Mouse (Mus musculus) CH12.LX (cell line): Measurements from ENCODE around the gene Cfl2. TPM values are rescaled to one million over a fixed set of nuclear protein-coding genes. Genes with fewer than 3 reads are reported as not detected.
A peak's percentile ranks its signal among the peaks of the same experiment; 100 is the strongest.

ENCODE experiments used
- DNase-seq: peaks from one replicate; pipeline ENCODE4 v3.0.0-alpha.2; 2013; ENCODE audit errors: extremely low read depth
- H3K27ac ChIP-seq: 2 replicates; pipeline ENCODE4 v1.5.1; 2012; ENCODE audit warnings: low read depth, mild to moderate bottlenecking, control low read depth, moderate library complexity; ENCODE audit not compliant: insufficient read depth
- H3K27me3 ChIP-seq: replicated peaks from 2 replicates; pipeline ENCODE3; 2012; ENCODE audit warnings: inconsistent platforms
- H3K36me3 ChIP-seq, 2 experiments: replicated peaks in 1 of 2; 2 replicates each; pipeline versions ENCODE3 to v1.6.1; 2012; ENCODE audit warnings: inconsistent platforms in 1 of 2, low read length in 1 of 2, mild to moderate bottlenecking in 1 of 2, mixed read lengths in 1 of 2, moderate library complexity in 1 of 2; ENCODE audit not compliant: control insufficient read depth in 1 of 2, insufficient read depth in 1 of 2
- H3K4me1 ChIP-seq, 2 experiments: 2 replicates each; pipeline ENCODE4 v1.6.1; 2012; ENCODE audit warnings: inconsistent platforms in 1 of 2, moderate library complexity in 1 of 2; ENCODE audit not compliant: insufficient read depth in 2 of 2, control insufficient read depth in 1 of 2
- H3K4me2 ChIP-seq: 2 replicates; pipeline ENCODE4 v1.6.1; 2012; ENCODE audit warnings: low read depth, mild to moderate bottlenecking, control low read depth; ENCODE audit not compliant: poor library complexity, insufficient read depth, severe bottlenecking
- H3K4me3 ChIP-seq, 3 experiments: fragments of 150-350 bp in 1 of 3; sonication (generic) in 1 of 3; replicated peaks in 1 of 3; 2 replicates each; pipeline versions ENCODE3 to v1.5.1; 2011 to 2012; ENCODE audit warnings: low read depth in 2 of 3, low read length in 2 of 3, mild to moderate bottlenecking in 2 of 3, moderate library complexity in 2 of 3, control low read depth in 1 of 3, improper control_type of control experiment in 1 of 3, inconsistent platforms in 1 of 3, mixed read lengths in 1 of 3; ENCODE audit not compliant: poor library complexity in 1 of 3
- H3K79me2 ChIP-seq: replicated peaks from 2 replicates; pipeline ENCODE4 v1.6.1; 2012; ENCODE audit warnings: mild to moderate bottlenecking, moderate library complexity; ENCODE audit not compliant: control insufficient read depth, poor library complexity, insufficient read depth, severe bottlenecking; ENCODE audit errors: extremely low read depth
- H3K9ac ChIP-seq: 2 replicates; pipeline ENCODE4 v1.6.1; 2012; ENCODE audit warnings: low read depth, mild to moderate bottlenecking, control low read depth, moderate library complexity; ENCODE audit not compliant: insufficient read depth
- H3K9me3 ChIP-seq: replicated peaks from 2 replicates; pipeline ENCODE3; 2012; ENCODE audit warnings: low read length, inconsistent platforms, mixed read lengths
- CTCF ChIP-seq, 2 experiments: IDR thresholded peaks in 1 of 2; conservative IDR thresholded peaks in 1 of 2; 2 replicates each; pipeline ENCODE4 v1.5.1; 2011 to 2012; ENCODE audit warnings: low read depth in 2 of 2, low read length in 2 of 2, improper control_type of control experiment in 1 of 2, inconsistent platforms in 1 of 2, mild to moderate bottlenecking in 1 of 2, moderate library complexity in 1 of 2
- ELF1 ChIP-seq: IDR thresholded peaks from 2 replicates; pipeline ENCODE4 v1.6.1; 2014; ENCODE audit warnings: low read depth, mild to moderate bottlenecking, inconsistent platforms, low read length, improper control_type of control experiment
- EP300 ChIP-seq: IDR thresholded peaks from 2 replicates; pipeline ENCODE4 v1.6.1; 2011; ENCODE audit warnings: low read length, improper control_type of control experiment
- IRF4 ChIP-seq: IDR thresholded peaks from 2 replicates; pipeline ENCODE4 v1.6.1; 2014; ENCODE audit warnings: low read depth, mild to moderate bottlenecking, inconsistent platforms, low read length, improper control_type of control experiment
- JUND ChIP-seq: conservative IDR thresholded peaks from 2 replicates; pipeline ENCODE4 v1.6.1; 2011; ENCODE audit warnings: low read depth, low read length, improper control_type of control experiment
- MEF2A ChIP-seq: IDR thresholded peaks from 2 replicates; pipeline ENCODE4 v1.6.1; 2014; ENCODE audit warnings: low read depth, mild to moderate bottlenecking, inconsistent platforms, low read length, improper control_type of control experiment, borderline replicate concordance
- MXI1 ChIP-seq: IDR thresholded peaks from 2 replicates; pipeline ENCODE4 v1.6.1; 2011; ENCODE audit warnings: mild to moderate bottlenecking, low read depth, low read length, improper control_type of control experiment
- PAX5 ChIP-seq: IDR thresholded peaks from 2 replicates; pipeline ENCODE4 v1.6.1; 2012; ENCODE audit warnings: low read length, inconsistent platforms, mixed read lengths
- POLR2A ChIP-seq: IDR thresholded peaks from 2 replicates; pipeline ENCODE4 v1.6.1; 2011; ENCODE audit warnings: low read depth, mild to moderate bottlenecking, improper control_type of control experiment, low read length
- POLR2AphosphoS2 ChIP-seq: IDR thresholded peaks from 2 replicates; pipeline ENCODE4 v1.6.1; 2011; ENCODE audit warnings: low read depth, low read length, improper control_type of control experiment
- RAD21 ChIP-seq: IDR thresholded peaks from 2 replicates; pipeline ENCODE4 v1.6.1; 2011; ENCODE audit warnings: low read depth, mild to moderate bottlenecking, low read length, improper control_type of control experiment, moderate library complexity
- SIN3A ChIP-seq: IDR thresholded peaks from 2 replicates; pipeline ENCODE4 v1.6.1; 2012; ENCODE audit warnings: low read length, improper control_type of control experiment, inconsistent platforms
- SMC3 ChIP-seq: IDR thresholded peaks from 2 replicates; pipeline ENCODE4 v1.6.1; 2011; ENCODE audit warnings: low read depth, low read length, improper control_type of control experiment
- UBTF ChIP-seq: IDR thresholded peaks from 2 replicates; pipeline ENCODE4 v1.6.1; 2012; ENCODE audit warnings: low read depth, mild to moderate bottlenecking, inconsistent platforms, low read length, improper control_type of control experiment, moderate library complexity
- USF1 ChIP-seq: IDR thresholded peaks from 2 replicates; pipeline ENCODE4 v1.6.1; 2014; ENCODE audit warnings: low read depth, mild to moderate bottlenecking, inconsistent platforms, low read length, improper control_type of control experiment
- ZKSCAN1 ChIP-seq: IDR thresholded peaks from 2 replicates; pipeline ENCODE4 v1.6.1; 2012; ENCODE audit warnings: low read depth, inconsistent platforms, low read length, improper control_type of control experiment, borderline replicate concordance
- dilution Hi-C: fragments of 300-500 bp; cut with MboI; formaldehyde crosslinking; loops from 2 replicates; pipeline ENCODE4 v1.14.3; 2020; ENCODE audit warnings: low sequenced_read_pairs; ENCODE audit not compliant: extremely low pct_unique_long_range_greater_than_20kb, extremely low pct_ligation_motif_present
- in situ Hi-C: fragments of 300-500 bp; cut with MboI; formaldehyde crosslinking; loops from 3 replicates; pipeline ENCODE4 v1.14.3; 2019; ENCODE audit warnings: low sequenced_read_pairs, low pct_ligation_motif_present, low pct_unique_long_range_greater_than_20kb, mixed read lengths
- polyA plus RNA-seq: library from polyadenylated mRNA; unstranded; fragments of >175 nt; gene quantifications from 2 replicates; pipeline ENCODE4 v1.2.1, GENCODE M21; 2012; ENCODE audit warnings: low read depth; ENCODE audit not compliant: insufficient read length
- total RNA-seq, 2 experiments: library from RNA; depleted of rRNA; stranded (reverse); fragments of 300-350 nt in 1 of 2; fragments of >200 nt in 1 of 2; gene quantifications; 2 replicates each; pipeline ENCODE4 v1.2.3; 2012 to 2014

The Cfl2 gene
- total and polyA plus RNA-seq, 3 experiments: 6.1 to 25.2 (median 13.8) TPM

GRCm38 (mm10) chr12:54829876-54830275, 32.8 kb downstream of the Cfl2 start:
- dilution Hi-C loops (no loop called here), in situ Hi-C loops (no loop called here)
- no peak overlapping the region for H3K4me3 ChIP-seq
- no peaks in the 10 kb centered on the region for H3K27me3 ChIP-seq
- no peak overlapping the region for H3K9ac ChIP-seq
- no peaks in the 10 kb centered on the region for H3K36me3 ChIP-seq
- H3K79me2 ChIP-seq: no peaks in the 10 kb centered on the region
- TF ChIP-seq MEF2A: no peak
- no peak for TF ChIP-seq IRF4
- TF ChIP-seq JUND: no peak
- no peak for TF ChIP-seq UBTF
- TF ChIP-seq SIN3A: no peak
- TF ChIP-seq EP300: no peak
- no peak for TF ChIP-seq MXI1
- TF ChIP-seq RAD21: no peak
- TF ChIP-seq POLR2AphosphoS2: no peak
- TF ChIP-seq ZKSCAN1: no peak
- no peak for TF ChIP-seq POLR2A
- no peaks in the 10 kb centered on the region for H3K9me3 ChIP-seq
- DNase-seq: no peak
- H3K4me2 ChIP-seq: no peak overlapping the region
- H3K27ac ChIP-seq: no peak overlapping the region
- peaks cover 2 to 20% of the 10 kb centered on the region in 2 experiments; a peak in 2 of 4 replicates for H3K4me1 ChIP-seq

GRCm38 (mm10) chr12:54828043-54828442, 34.6 kb downstream of the Cfl2 start:
- Histone ChIP-seq H3K36me3 (no peaks in the 10 kb centered on the region), H3K27ac (no peak overlapping the region), H3K9me3 (no peaks in the 10 kb centered on the region), H3K9ac (no peak overlapping the region), H3K4me1 (peaks cover 0 to 18% of the 10 kb centered on the region in 2 experiments; a peak in 2 of 4 replicates), H3K79me2 (no peaks in the 10 kb centered on the region), H3K4me2 (no peak overlapping the region), H3K4me3 (no peak overlapping the region), H3K27me3 (no peaks in the 10 kb centered on the region)
- DNase-seq: no peak
- in situ Hi-C loops: no loop called here
- dilution Hi-C loops: no loop called here
- TF ChIP-seq ZKSCAN1 (no peak), ELF1 (no peak), IRF4 (no peak), USF1 (no peak), RAD21 (no peak), JUND (no peak)

GRCm38 (mm10) chr12:54825202-54825601, 37.5 kb downstream of the Cfl2 start:
- H3K36me3 ChIP-seq: no peaks in the 10 kb centered on the region
- no peaks in the 10 kb centered on the region for H3K27me3 ChIP-seq
- peak; percentile 57 for TF ChIP-seq SMC3
- TF ChIP-seq ZKSCAN1: no peak
- TF ChIP-seq RAD21: peak; percentile 81
- TF ChIP-seq CTCF (conservative IDR thresholded peaks at IDR 0.05 in 1 of 2, IDR thresholded peaks at IDR 0.05 in 1 of 2; ENCODE audit: low read depth in 2 of 2, low read length in 2 of 2): peak in 1 of 2 experiments; percentile 97; a peak in 2 of 4 replicates
- TF ChIP-seq PAX5: no peak
- TF ChIP-seq, all 38 proteins: peak for 3
- H3K4me2 ChIP-seq: no peak overlapping the region
- in situ Hi-C loops: no loop called here
- H3K9ac ChIP-seq: no peak overlapping the region
- dilution Hi-C loops: no loop called here
- DNase-seq: peak; percentile 43
- H3K4me1 ChIP-seq: peaks cover 3 to 33% of the 10 kb centered on the region in 2 experiments; a peak in 3 of 4 replicates
- H3K4me3 ChIP-seq: no peak overlapping the region
- no peaks in the 10 kb centered on the region for H3K9me3 ChIP-seq
- no peaks in the 10 kb centered on the region for H3K79me2 ChIP-seq
- H3K27ac ChIP-seq: no peak overlapping the region
